Mouse (Mus musculus) hindbrain, embryonic 16.5 days (tissue): Measurements from ENCODE around the gene Ciao2b. TPM values are rescaled to one million over a fixed set of nuclear protein-coding genes. Genes with fewer than 3 reads are reported as not detected.

Experiments used
- ATAC-seq: fragments of 200-750 bp; cut with Nextera tagmentation; 2 replicates; pipeline ENCODE4 v1.8.0; 2017; ENCODE audit warnings: moderate TSS enrichment, moderate library complexity
- H3K27ac ChIP-seq: fragments of 300-500 bp; sonication (generic); 2 replicates; pipeline ENCODE4 v1.5.1; 2014; ENCODE audit warnings: low read depth, mild to moderate bottlenecking, control low read depth, low read length, moderate library complexity
- H3K27me3 ChIP-seq: fragments of 300-500 bp; sonication (generic); replicated peaks from 2 replicates; pipeline ENCODE4 v1.6.1; 2014; ENCODE audit warnings: low read length; ENCODE audit not compliant: control insufficient read depth, insufficient read depth
- H3K36me3 ChIP-seq: fragments of 300-500 bp; sonication (generic); 2 replicates; pipeline ENCODE4 v1.6.1; 2014; ENCODE audit warnings: mild to moderate bottlenecking, low read length, moderate library complexity, mixed read lengths; ENCODE audit not compliant: control insufficient read depth, insufficient read depth
- H3K4me1 ChIP-seq: fragments of 300-500 bp; sonication (generic); 2 replicates; pipeline ENCODE4 v1.6.1; 2014; ENCODE audit warnings: low read depth, low read length; ENCODE audit not compliant: control insufficient read depth, insufficient read depth
- H3K4me2 ChIP-seq: fragments of 300-500 bp; sonication (generic); 2 replicates; pipeline ENCODE4 v1.6.1; 2014; ENCODE audit warnings: mild to moderate bottlenecking, low read length, control low read depth, moderate library complexity
- H3K4me3 ChIP-seq: fragments of 300-500 bp; sonication (generic); 2 replicates; pipeline ENCODE4 v1.5.1; 2014; ENCODE audit warnings: mild to moderate bottlenecking, low read length, control low read depth, moderate library complexity
- H3K9ac ChIP-seq: fragments of 300-500 bp; sonication (generic); 2 replicates; pipeline ENCODE4 v1.6.1; 2014; ENCODE audit warnings: low read depth, mild to moderate bottlenecking, control low read depth, low read length, moderate library complexity
- H3K9me3 ChIP-seq: fragments of 300-500 bp; sonication (generic); 2 replicates; pipeline ENCODE4 v1.6.1; 2014; ENCODE audit warnings: mild to moderate bottlenecking, low read length, moderate library complexity; ENCODE audit not compliant: control insufficient read depth
- WGBS: fragments of 180-500 bp; shearing (Covaris S2); extraction: QIAGEN DNeasy Blood & Tissue Kit; methylation state at CpG from one replicate; pipeline ENCODE4 v1.1.7; 2014; 5-methylcytosine and 5-hydroxymethylcytosine counted together
- polyA plus RNA-seq: library from polyadenylated mRNA; unstranded; fragments of >200 nt; fragmentation: Nextera tagmentation; extraction: Ambion mirVana; gene quantifications from 2 replicates; pipeline ENCODE4 v1.2.1, GENCODE M21; 2015

Gene Ciao2b
- polyA plus RNA-seq, 1 experiment from 2014 or later = 136 TPM

GRCm38 (mm10) chr8:104606329-104606728, 35.4 kb downstream of the Ciao2b start:
- H3K27me3 ChIP-seq = no peaks in the 10 kb centered on the region; the same call in 1 of the 2 replicates
- ATAC-seq = no peak
- H3K9me3 ChIP-seq = no peaks in the 10 kb centered on the region
- WGBS = 54% methylated on average over 6 of the region's 6 CpGs
- no peak overlapping the region for H3K4me3 ChIP-seq
- no peaks in the 10 kb centered on the region for H3K36me3 ChIP-seq
- peaks cover 4% of the 10 kb centered on the region for H3K4me1 ChIP-seq
- no peak overlapping the region for H3K9ac ChIP-seq
- H3K27ac ChIP-seq = no peak overlapping the region
- no peak overlapping the region for H3K4me2 ChIP-seq

- H3K4me1 ChIP-seq = peaks cover 4% of the 10 kb centered on the region
- 67% methylated on average over 4 of the region's 4 CpGs for WGBS
- no peak for ATAC-seq
Observed at GRCm38 (mm10) chr8:104603245-104603593, 38.5 kb downstream of the Ciao2b start.

GRCm38 (mm10) chr8:104602468-104603244, 39.1 kb downstream of the Ciao2b start:
- Histone ChIP-seq H3K9me3 (no peaks in the 10 kb centered on the region), H3K4me3 (peak overlapping the region; percentile 23), H3K36me3 (no peaks in the 10 kb centered on the region), H3K4me2 (peak overlapping the region; percentile 59), H3K4me1 (peaks cover 4% of the 10 kb centered on the region), H3K9ac (peak overlapping the region; percentile 41; the same call in 1 of the 2 replicates), H3K27me3 (no peaks in the 10 kb centered on the region; the same call in 1 of the 2 replicates), H3K27ac (no peak overlapping the region)
- 19% methylated on average over 21 of the region's 21 CpGs for WGBS
- peak; percentile 95 for ATAC-seq

More at GRCm38 (mm10) chr8:104603245-104603593, 38.5 kb downstream of the Ciao2b start:
- H3K4me3 ChIP-seq = no peak overlapping the region
- no peak overlapping the region; the same call in 1 of the 2 replicates for H3K4me2 ChIP-seq
- no peaks in the 10 kb centered on the region for H3K36me3 ChIP-seq
- H3K27ac ChIP-seq = no peak overlapping the region
- no peaks in the 10 kb centered on the region; the same call in 1 of the 2 replicates for H3K27me3 ChIP-seq
- H3K9me3 ChIP-seq = no peaks in the 10 kb centered on the region
- no peak overlapping the region for H3K9ac ChIP-seq

GRCm38 (mm10) chr8:104601941-104602371, 39.8 kb downstream of the Ciao2b start:
- WGBS = 1% methylated on average over 12 of the region's 12 CpGs
- H3K4me3 ChIP-seq = peak overlapping the region; percentile 23
- H3K4me1 ChIP-seq = peaks cover 4% of the 10 kb centered on the region
- ATAC-seq = peak; percentile 40; the same call in 1 of the 2 replicates
- H3K27ac ChIP-seq = no peak overlapping the region
- peak overlapping the region; percentile 59 for H3K4me2 ChIP-seq
- H3K9ac ChIP-seq = no peak overlapping the region
- no peaks in the 10 kb centered on the region; the same call in 1 of the 2 replicates for H3K27me3 ChIP-seq
- H3K9me3 ChIP-seq = no peaks in the 10 kb centered on the region
- H3K36me3 ChIP-seq = no peaks in the 10 kb centered on the region

- H3K36me3 ChIP-seq = no peaks in the 10 kb centered on the region
- no peaks in the 10 kb centered on the region for H3K9me3 ChIP-seq
- H3K4me3 ChIP-seq = no peak overlapping the region
- H3K9ac ChIP-seq = no peak overlapping the region
- H3K4me2 ChIP-seq = no peak overlapping the region
- no peaks in the 10 kb centered on the region; the same call in 1 of the 2 replicates for H3K27me3 ChIP-seq
- H3K4me1 ChIP-seq = peaks cover 4% of the 10 kb centered on the region
- no peak for ATAC-seq
- 25% methylated on average over 7 of the region's 7 CpGs for WGBS
- no peak overlapping the region for H3K27ac ChIP-seq
Observed at GRCm38 (mm10) chr8:104601386-104601785, 40.4 kb downstream of the Ciao2b start.

GRCm38 (mm10) chr8:104598496-104598895, 43.3 kb downstream of the Ciao2b start:
- Histone ChIP-seq H3K9me3 (no peaks in the 10 kb centered on the region), H3K4me1 (peaks cover 4% of the 10 kb centered on the region), H3K4me2 (no peak overlapping the region), H3K36me3 (peaks cover 10% of the 10 kb centered on the region), H3K9ac (no peak overlapping the region), H3K27me3 (no peaks in the 10 kb centered on the region; the same call in 1 of the 2 replicates), H3K27ac (no peak overlapping the region), H3K4me3 (no peak overlapping the region)
- WGBS = 65% methylated on average over 6 of the region's 6 CpGs
- no peak for ATAC-seq

GRCm38 (mm10) chr8:104597656-104598055, 44.1 kb downstream of the Ciao2b start:
- peaks cover 4% of the 10 kb centered on the region; the same call in 1 of the 2 replicates for H3K4me1 ChIP-seq
- H3K27ac ChIP-seq = no peak overlapping the region
- no peak overlapping the region for H3K4me2 ChIP-seq
- H3K9me3 ChIP-seq = no peaks in the 10 kb centered on the region
- no peaks in the 10 kb centered on the region; the same call in 1 of the 2 replicates for H3K27me3 ChIP-seq
- H3K36me3 ChIP-seq = peaks cover 10% of the 10 kb centered on the region
- no peak overlapping the region for H3K9ac ChIP-seq
- no peak overlapping the region for H3K4me3 ChIP-seq
- no peak for ATAC-seq
- WGBS = 66% methylated on average over 6 of the region's 6 CpGs

DNA sequence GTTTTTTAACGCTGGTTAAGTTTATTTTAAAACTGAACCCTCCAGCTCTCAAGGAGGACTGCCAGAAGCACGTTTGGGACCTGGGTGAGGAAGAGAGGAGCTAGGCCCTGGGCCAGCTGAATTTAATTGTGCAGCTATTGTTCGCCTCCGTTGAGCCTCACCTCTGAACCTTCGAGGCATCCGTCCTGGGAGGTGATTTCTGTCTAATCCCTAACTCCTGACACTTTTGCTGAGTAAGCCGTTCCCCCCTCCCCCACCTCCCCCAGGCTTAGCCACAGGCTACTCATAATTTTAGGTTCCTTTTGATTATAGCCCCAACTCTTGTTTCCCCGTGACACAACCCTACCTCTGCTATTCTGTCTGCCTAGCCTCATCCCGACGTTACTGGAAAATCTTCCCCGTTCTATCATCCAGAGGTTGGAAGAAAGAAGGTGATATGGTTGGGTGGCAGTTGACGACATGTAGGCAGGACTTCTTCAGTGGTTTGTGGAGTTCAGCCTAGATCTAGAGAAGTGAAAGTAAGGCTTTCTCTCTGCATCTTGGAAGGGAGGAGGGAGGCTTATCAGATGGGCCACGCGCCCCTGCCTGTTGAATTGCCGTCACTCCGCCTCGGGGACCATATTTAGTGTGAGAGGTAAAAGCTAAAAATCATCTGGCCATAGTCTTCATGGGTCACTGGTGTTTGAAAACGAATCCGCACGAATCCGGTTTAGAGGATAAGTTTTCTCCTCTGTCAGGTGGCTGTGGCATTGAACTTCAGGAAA, 45.8 kb downstream of the Ciao2b start:
- H3K9ac ChIP-seq = no peak overlapping the region
- H3K27me3 ChIP-seq = no peaks in the 10 kb centered on the region
- peaks cover 10% of the 10 kb centered on the region for H3K36me3 ChIP-seq
- H3K4me2 ChIP-seq = no peak overlapping the region
- H3K4me1 ChIP-seq = peaks cover 6% of the 10 kb centered on the region
- H3K27ac ChIP-seq = no peak overlapping the region
- 90% methylated on average over 21 of the region's 21 CpGs for WGBS
- no peaks in the 10 kb centered on the region for H3K9me3 ChIP-seq
- no peak overlapping the region for H3K4me3 ChIP-seq
- no peak for ATAC-seq
